Mouse (Mus musculus) lung, postnatal 4 days (tissue): ENCODE results near the gene Def6.

Source experiments
- DNase-seq, 2 experiments: peaks; one replicate each; pipeline ENCODE4 v3.0.0; 2021

Gene Def6

DNA sequence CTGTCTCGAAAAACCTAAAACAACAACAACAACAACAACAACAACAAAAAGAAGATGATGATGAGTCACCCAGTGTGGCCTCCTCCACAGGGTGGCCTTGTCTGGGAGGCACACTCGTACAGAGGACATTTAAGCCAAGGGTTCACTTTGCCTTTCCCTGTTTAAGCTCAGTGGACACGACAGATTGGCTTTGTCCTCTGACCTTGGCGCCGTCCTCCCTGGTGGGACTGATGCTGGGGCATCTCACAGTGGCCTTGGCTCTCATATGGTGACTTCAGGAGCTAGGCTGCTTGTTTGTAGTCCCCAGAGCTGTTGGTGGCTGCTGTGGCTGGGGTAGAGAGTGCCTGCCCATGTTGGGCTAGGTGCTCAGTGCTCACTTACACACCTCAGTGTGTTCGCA, 36.6 kb downstream of the Def6 start:
- no peak for DNase-seq

DNA sequence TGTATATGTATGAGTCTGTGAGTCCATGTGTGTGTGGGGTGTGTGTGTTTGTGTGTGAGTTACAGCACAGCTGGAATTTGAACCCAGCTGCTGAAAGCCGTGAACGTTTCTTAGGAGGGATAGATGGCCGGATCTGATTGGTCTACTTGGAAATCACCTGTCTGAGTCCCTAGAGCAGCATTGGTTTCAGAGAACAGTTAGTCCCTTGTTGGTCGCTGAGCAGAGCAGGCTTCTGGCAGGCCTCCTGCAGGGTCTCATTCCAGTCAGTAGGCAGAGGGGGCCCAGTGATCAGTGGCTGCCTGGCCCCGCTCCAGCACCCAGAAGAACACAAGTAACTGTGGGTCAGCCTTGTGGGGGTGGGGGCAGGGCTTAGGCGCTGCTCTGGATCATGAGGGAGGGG, 37.1 kb downstream of the Def6 start:
- no peak for DNase-seq

GRCm38 (mm10) chr17:28246640-28247039, 39.1 kb downstream of the Def6 start:
- DNase-seq: no peak

GRCm38 (mm10) chr17:28247613-28248012, 40.0 kb downstream of the Def6 start:
- DNase-seq: peak; percentile 58 to 59

DNA sequence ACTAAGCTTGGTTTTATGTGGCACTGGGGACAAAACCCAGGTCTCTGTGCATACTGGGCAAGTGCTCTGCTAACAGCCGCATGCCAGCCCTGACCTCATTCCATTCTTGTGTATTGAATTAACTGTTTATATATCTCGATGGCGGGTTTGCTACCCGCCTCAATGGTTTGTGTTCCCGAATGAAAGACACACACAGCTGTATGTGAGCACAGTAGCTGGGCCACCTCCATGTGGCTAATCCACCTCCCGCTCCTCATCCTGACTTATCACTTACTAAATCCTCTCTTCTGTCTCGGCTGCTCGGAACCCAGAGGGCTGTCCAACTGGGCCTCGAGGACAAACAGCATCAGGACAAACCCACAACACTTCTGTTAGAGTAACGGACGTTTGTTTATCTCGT, 41.5 kb downstream of the Def6 start:
- no peak for DNase-seq

DNA sequence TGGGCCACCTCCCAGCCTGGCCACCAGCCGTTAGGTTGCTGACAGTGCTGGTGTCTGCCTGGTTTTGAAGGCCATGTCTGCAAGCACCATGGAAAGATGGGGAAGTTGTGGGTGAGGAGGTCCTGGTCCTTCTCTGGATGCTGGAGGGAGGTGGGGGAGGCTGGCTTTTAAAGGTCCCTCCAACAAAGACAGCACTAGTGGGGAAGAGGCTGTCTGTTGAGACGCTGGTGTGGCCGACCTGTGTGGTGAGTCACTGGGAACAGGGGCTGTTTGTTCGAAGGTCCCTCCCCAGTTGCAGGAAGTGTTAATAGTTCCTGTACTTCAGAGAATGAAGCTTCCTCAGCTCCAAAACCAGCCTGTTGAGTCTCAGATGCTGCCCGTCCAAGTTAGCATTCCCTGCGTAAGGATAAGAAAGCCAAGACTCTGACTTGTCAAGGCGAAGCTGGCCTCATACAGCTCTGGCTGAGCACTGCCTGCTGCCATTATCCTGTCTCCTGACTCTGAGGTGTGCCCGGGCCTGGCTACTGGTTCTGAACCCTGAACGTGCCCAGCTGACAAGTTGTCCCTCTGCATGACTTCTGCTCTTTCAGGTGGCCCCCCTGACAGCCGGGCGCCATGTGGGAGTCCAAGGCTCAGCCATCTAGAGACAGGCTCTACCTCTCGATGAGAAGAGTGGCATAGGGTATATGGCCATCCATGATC, 44.2 kb downstream of the Def6 start:
- DNase-seq: no peak

DNA sequence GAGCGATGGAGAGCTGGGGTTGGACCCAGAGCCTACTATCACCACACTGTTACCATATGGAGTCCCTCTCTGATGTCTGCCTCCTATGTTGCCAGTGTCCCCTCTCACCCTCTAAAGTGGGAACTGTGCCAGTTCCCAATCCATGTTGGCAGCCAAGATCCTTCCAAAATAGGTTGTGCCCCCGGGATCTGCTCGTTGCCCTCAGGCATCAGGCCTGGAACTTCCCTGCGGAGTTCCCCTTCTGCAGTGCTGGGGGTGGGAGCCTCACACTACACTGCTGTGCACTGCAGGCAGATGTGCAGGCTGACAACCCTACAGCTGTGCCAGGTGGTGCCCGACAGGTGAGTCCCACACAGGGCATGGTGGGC, 44.7 kb downstream of the Def6 start:
- DNase-seq: no peak

GRCm38 (mm10) chr17:28253216-28253615, 45.6 kb downstream of the Def6 start:
- DNase-seq: peak in 1 of 2 experiments; percentile 58

GRCm38 (mm10) chr17:28254804-28255203, 47.2 kb downstream of the Def6 start:
- no peak for DNase-seq

DNA sequence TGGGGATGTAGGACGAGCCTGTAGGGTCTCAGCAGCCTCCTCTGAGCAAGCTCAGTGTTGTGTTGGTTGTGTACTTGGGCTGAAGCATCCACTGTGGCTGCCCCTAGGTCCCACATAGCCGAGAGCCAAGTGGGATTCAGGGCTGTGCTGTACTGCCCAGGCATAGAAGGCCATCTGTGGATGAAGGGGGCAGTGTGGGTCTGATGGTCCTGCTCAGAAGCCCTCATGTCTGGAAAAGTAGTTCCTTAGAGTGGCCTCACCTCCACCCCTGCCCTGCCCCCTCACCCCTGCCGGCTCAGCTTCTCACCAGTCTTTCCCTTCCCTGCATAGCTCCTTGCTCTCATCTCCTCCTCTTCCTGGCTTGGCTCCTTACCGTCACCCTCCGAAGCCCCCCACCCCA, 48.1 kb downstream of the Def6 start:
- no peak for DNase-seq

DNA sequence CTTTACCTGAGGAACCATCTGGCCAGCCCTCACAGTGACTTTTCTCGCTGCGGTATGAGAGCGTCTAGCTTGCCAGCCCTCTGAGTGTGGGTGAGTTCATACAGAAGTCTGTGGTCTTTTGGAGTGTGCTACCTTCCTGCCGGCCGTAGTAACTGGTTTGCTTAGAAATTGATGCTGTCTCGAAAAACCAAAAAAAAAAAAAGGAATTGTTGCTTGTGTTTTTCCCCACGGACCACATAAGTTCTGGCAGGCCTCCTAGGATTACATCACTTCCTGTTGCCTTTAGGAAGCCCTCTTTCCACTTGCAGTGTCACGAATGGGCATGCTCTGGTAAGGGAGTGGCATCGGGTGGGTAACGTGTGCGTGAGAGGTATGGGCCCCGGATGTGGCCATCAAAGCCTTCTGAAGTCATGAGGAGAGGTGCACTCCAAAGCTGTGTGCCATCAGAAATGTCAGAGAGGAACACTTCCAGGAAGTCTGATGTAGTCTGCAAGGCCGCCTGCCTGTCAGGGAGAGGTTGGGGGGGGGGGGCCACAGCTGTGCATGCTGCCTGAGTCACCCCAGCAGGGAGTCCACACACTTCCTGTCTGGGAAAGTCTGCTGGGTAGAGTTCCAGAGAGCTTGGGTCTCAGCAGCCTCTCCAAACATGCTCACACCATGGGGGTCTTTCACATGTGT, 49.2 kb downstream of the Def6 start:
- peak; percentile 70 to 75 for DNase-seq

DNA sequence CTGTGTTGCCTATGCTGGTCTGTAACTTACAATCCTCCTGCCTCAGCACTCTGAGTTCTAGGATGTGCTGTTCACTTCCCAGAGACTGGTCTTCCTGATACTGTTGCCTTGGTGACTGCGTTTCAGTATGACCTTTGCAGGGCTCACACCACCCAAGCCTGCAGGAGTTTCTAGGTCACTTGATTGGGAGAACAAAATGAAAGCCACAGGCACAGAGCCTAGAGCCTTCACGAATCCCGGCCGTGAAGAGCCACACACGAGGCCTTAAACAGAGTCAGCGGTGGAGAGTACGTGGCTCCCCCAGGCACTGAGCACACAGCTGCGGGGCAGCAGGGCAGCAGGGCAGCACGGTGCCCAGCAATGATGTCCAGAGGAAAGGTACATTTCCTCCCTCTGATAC, 50.7 kb downstream of the Def6 start:
- no peak for DNase-seq

DNA sequence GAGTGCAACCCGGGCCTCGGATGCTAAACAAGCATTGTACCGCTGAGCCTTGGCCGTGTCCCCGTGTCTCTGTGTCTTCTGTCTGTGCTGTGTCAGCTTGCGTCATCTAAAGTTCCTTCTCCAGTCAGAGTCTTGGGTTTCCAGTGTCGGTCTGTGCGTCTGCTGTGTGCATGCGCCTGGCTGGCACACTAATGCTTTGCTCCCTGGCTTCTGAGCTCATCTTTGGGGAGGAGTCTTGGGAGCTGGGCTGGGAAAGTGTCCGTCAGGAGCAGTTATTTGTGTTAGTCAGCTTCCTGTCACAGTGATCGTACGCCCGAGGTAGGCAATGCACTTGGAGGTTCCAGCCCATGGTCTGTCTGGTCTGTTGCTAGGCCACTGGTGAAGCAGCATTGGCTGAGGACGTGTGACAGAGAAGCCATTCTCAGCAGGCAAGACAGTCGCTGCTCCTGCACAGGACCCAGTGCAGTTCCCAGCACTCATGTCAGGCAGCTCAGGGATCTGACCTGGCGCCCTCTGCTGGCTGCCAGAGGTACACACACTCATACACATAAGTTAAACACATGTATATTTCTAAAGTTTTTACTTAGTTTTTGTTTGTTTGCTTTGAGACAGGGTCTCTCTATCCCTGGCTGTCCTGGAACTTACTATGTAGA, 52.4 kb downstream of the Def6 start:
- peak in 1 of 2 experiments; percentile 42 for DNase-seq

DNA sequence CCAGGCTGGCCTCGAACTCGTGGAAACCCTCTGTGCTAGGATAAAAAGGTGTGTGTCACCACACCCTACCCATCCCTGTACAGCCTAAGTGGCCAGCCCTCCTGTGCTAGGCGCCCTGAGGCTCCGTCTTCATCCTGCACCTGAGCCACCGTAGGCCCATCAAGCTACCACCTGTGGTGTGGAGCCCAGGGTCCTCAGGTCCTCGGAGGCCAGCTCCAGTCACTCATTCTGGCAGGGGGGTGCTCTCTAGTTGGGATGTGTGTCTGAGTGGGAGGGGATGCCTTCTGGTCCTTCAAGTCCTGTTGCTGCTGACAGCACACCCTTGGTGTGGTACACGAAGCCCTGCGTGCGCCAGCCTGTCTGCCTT, 52.9 kb downstream of the Def6 start:
- DNase-seq: no peak

DNA sequence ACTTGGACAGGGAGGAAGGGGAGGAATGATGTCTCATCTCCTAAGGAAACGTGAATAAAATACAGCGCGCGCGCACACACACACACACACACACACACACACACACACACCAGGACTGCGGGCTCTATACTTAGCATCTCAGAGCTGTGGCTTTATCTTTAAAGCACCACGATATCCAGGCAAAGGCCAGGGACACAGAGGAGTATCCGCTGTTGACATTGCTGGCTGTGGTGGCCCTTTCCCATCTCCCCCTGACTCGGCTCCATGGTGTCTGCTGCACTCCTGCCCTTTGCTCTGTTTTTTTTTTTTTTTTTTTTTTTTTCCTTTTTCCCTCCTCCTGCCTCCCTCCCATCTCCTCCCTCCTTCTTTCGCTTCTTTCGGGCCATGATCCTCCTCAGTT, 54.2 kb downstream of the Def6 start:
- DNase-seq: no peak

DNA sequence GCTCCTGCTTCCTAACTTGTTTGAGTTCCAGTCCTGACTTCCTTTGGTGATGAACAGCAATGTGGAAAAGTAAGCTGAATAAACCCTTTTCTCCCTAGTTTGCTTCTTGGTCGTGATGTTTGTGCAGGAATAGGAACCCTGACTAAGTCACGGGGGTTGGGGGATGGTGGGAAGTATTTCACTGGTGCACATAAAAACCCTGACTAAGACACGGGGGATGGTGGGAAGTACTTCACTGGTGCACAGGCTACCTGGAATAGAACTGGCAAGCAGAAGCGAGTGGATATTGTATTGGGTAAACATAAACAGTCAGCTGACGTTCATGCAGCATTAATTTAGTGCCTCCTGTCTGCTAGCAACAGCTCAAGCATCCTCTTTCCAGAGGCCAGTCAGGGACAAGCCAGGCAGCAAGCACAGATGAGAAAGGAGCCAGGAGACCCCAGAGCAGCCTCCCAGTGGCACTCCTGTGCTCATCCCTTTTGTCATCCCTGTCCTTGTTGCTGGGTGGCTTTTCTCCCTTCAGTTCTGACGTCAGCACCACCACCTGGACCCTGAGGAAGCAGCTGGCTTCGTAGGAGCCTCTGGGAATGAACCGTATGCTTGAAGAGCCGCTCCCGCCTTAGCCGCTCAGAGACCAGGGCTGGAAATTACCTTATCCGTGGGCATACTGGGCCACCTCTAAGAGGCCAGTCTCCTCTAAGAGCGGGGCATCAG, 55.8 kb downstream of the Def6 start:
- DNase-seq: no peak

GRCm38 (mm10) chr17:28267251-28267650, 59.7 kb downstream of the Def6 start:
- no peak for DNase-seq

DNA sequence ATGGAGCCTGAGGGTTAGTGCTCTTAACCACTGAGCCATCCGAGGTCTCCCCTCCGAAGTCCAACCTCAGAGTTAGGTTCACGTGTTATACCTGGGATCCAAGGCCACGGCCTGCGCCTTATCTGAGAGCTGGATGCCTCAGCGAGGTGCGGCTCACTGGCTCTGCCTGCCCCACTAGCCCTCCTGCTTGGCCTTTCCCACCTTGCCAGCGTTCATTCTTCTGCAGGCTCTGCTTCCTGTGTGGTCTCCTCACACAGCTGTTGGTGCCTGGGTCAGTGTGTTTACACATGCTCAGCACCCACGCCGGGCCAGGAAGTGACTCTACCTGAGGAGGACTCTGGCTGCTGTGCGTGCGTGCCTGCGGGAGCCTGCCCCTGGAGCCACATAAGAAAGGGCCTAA, 62.6 kb downstream of the Def6 start:
- no peak for DNase-seq

DNA sequence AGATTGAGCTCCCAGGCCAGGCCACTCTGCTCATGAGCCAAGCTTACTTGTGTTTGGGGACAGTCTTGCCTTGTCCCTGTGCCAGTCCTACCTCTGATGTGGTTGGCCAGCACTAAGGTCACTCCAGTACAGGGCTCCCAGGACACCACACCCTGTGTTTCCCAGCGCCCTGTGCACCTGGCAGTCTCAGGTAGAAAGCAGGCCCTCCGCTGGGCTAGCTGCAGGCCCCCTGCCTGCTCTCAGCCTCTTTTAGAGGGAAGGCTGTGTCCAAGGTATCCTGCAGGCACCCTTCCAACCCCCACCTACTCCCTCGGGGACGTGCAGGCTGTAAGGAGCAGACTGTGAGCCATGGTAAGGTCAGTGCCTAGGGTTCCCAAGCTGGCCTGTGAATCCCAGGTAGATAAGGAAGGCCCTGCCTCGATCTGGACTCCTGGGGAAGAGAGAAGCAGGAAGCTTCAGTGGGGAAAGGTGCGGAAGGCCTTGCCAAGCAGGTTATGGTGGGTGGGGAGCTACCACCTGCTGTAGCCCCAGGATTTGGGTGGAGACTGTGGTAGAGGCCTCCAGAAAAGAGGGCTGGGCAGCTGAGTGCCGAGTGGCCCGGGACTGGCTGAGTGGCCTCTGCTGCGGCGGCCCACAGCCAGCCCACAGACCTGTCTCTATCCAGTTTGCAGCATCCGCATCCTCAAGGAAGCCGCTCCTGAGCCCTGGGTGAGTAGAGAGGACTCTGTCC, 64.1 kb downstream of the Def6 start:
- DNase-seq: no peak

GRCm38 (mm10) chr17:28272281-28272680, 64.7 kb downstream of the Def6 start:
- DNase-seq: no peak

DNA sequence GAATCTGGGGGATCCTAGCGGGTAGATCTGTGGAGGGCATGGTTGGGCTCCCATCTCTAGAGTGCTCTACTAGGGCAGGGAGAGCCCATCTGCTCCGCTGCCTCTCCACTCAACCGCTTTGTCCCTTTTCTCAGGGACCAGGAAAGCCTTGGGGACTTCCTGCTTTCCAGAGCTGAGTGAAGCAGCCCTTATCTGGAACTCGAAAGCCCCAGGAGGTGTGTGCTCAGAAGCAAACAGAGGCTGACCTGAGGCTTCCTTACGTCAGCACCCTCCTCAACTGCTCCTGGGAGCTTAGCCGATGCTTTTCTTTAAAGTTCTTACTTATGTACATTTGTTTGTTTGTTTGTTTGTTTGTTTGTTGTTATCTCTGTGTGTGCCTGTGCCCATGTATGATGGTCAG, 65.3 kb downstream of the Def6 start:
- no peak for DNase-seq

DNA sequence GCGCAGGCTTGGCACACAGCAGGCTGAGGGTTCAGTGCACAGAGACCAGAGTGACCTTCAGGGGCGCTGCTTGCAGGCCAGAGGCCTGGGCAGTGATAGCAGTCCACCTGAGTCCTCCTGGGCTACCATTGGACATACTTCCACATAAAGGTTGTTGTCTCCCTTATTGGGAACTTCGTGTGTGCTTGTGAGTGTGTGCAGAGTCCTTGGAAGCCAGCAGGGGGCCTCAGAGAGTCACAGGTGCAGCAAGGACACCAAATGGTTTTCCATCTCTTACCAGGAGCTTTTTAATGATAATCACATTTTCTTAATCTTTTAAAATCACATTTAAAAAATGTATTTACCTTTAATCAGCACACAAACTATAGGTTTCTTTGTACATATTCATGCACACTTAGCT, 67.2 kb downstream of the Def6 start:
- DNase-seq: peak in 1 of 2 experiments; percentile 50

DNA sequence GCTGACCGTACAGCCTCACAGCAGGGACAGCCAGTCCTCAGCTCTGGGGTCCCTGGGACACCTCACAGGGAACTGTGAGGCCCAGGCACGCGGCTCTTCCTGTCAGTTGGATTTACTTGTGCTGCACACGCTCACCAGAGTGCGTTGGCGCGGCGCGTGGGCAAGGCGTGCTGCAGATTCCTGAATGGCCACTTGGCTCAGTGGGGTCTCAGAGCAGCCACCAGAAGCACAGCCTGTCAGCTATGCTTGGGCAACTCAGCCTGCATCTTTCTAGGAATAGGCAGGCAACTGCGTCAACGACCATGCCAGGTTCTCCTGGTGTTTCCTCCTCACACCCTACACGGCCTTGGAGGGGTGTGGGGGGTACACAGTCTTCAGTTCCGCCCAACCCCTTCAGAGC, 69.6 kb downstream of the Def6 start:
- DNase-seq: no peak
